Mouse (Mus musculus): Measurements from ENCODE around the gene Ei24.

GRCm38 (mm10) chr9:36796224-36796623, 969 bp downstream of the Ei24 start:
- no peak for TF ChIP-seq CTCF (IDR thresholded peaks at IDR 0.05; ENCODE audit: control insufficient read depth, insufficient read depth, low read length)
- no peak for TF ChIP-seq POLR2A (IDR thresholded peaks at IDR 0.05; ENCODE audit: borderline replicate concordance, control insufficient read depth, low read depth, low read length)
